Mouse (Mus musculus) heart, postnatal 0 days (tissue): ENCODE data around the gene Dock1.

Experiments
- CTCF ChIP-seq: IDR thresholded peaks from 2 replicates; pipeline ENCODE4 v1.5.1; 2016; ENCODE audit warnings: antibody characterized with exemption, control low read depth, low read depth
- EP300 ChIP-seq: IDR thresholded peaks from 2 replicates; pipeline ENCODE4 v1.6.1; 2016; ENCODE audit warnings: antibody characterized with exemption, low read depth

DNA sequence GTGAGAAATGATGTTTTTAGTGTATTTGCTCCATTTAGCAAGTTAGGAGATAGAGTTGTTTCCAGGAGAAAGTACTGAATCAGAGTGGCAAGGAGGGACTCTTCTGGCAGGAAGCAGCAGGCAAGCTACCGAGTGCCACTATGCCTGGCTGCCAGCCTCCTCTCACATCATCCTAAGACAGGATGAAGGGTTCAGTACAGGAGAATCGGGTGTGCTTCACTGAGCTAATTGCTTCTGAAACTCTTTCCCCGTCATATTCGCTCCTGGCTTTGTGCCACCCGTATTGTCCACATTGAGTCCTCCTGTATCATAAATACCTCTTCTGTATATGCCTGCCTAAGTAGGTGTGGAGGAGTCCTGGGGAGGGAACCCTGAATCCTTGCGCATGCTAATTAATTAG, 406.9 kb downstream of the Dock1 start:
- no peak for TF ChIP-seq CTCF
- TF ChIP-seq EP300 = no peak
